Mouse (Mus musculus) T-helper 2 cell (primary cell): ENCODE data around the gene Acot7.

Source experiments
- in situ Hi-C: fragments of 300-600 bp; cut with MboI, MseI; formaldehyde crosslinking; loops from one replicate; pipeline ENCODE4 v1.15.1; 2025; ENCODE audit warnings: high pct_unique_total_duplicates

Gene Acot7

GRCm38 (mm10) chr4:152178916-152179705 is 1.2 kb downstream of the Acot7 start:
- in situ Hi-C loops: no loop called here

DNA sequence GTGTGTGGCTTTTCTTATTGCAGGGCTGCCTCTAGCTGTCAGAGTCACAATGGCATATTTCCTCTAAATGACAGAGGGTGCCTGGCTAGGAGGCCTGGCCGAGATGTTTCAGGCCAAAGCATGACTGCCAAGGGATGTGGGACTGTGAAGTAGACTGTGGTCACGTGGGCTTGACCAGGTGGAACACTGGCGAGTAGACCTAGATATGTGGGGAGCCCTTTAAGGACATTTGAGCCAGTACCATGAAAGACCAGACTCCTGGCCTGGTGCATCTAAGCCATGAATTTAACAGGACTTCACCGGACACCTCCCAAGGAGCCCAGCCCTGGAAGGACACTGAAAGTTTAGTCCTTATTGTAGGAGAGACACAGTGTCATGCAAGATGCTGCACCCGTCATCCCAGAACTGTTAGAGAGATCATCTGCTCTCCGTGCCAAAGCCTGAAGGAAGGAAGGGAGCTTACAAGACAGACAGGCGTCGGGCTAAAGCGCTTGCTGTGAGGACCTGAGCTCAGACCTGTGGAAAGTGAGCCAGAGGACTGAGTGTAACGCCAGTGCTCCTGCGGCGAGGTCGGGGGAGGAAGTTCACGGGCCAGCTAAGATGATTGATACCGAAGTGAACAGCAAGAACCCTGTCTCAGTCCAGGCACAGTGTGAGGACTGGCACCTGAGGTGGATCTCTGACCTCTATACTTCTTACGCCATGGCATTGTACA is 2.2 kb downstream of the Acot7 start:
- in situ Hi-C loops: no loop called here

GRCm38 (mm10) chr4:152182205-152182604 is 4.3 kb downstream of the Acot7 start:
- in situ Hi-C loops: no loop called here

- in situ Hi-C loops: no loop called here
Measured at GRCm38 (mm10) chr4:152184353-152185035, 6.6 kb downstream of the Acot7 start.

- in situ Hi-C loops: no loop called here
Measured at GRCm38 (mm10) chr4:152185137-152185509, 7.2 kb downstream of the Acot7 start.

GRCm38 (mm10) chr4:152185510-152186204 is 7.7 kb downstream of the Acot7 start:
- in situ Hi-C loops: no loop called here

DNA sequence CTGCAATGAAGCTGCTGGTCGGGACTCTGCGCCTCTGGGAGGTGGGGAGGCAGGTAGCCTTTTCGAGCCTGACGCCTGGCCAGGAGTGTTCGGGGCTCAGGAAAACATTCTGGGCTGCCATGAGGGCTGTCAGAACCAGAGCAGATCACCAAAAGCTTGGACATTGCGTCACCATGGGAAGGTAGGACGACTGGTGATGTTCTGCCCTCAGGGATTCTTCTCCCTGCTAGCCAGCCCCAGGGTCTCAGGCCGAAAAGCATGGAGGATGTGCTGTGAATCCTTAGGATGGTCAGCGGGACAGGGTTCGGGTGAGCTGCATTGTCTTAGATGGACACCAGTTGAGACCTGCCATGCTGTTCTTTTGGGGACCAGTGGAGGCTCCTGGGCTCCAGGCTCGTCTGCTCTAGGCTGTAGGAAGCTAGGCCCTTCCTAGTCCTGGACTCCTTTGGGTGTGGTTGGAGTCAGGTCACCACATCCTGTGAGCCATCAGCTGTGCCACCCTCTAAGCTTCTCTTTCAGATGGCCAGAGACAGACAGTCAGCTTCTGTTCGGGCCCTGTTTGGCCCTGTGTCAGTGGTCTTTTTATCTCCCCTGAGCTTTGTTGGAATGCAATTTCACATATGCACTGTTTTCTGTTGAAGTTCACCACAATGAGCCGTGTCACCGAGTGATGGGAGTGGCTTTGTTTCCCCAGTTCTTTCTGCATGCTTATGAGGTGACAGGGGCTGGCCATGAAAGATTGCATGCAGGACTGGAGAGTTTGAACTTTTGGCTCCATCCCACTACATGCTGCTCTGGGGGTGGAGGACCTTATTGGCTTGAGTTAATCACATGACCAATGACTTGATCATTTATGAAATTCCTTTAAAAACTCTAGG is 8.5 kb downstream of the Acot7 start:
- in situ Hi-C loops: no loop called here

DNA sequence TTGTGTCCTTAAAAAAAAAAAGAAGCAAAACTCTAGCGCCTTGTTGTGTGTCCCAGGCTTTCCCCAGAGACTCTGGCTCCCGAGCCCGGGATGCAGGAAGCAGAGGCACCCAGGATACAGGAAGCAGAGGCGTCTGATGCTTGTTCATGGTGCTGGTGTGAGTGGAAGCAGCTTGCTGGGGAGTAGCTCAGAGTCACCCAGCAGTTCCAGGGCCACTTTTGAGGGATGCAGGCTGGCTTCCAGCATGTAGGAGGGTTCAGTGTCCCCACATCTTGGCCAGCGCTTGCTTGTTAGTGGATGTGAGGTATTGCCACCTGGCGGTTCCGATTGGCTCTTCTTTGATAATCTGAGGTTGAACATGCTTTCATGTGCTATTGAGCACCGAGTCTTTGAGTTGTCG is 9.2 kb downstream of the Acot7 start:
- in situ Hi-C loops: no loop called here

- in situ Hi-C loops: no loop called here
Measured at GRCm38 (mm10) chr4:152188651-152189050, 10.7 kb downstream of the Acot7 start.

GRCm38 (mm10) chr4:152189071-152189470 is 11.1 kb downstream of the Acot7 start:
- in situ Hi-C loops: no loop called here

GRCm38 (mm10) chr4:152189691-152190090 is 11.8 kb downstream of the Acot7 start:
- in situ Hi-C loops: no loop called here

DNA sequence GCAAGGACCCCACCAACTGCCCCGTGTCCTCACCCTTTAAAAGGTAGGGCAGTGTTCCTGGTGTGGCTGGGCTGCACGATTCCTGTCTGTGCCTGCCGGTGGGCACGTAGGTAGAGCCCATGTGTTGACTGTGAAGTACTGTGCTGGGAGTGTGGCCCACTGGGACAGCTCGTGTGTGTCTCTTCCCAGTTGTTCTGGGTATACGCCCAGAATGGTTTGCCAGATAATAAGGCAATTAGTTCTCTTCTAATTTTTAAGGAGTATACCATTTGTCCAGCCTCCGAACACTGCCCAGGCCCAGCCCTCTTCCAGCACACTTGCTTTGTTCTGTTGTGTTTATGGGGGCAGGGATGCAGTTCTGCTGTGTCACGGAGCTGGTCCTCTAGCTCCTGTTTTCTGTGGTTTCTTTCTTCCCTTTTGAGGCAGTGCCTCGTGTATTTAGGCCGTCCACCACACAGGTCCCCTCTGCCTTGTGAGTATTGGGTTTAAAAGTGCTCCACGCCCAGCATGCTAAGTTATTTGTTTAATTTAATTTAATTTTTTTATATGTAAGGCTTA is 12.2 kb downstream of the Acot7 start:
- in situ Hi-C loops: no loop called here

DNA sequence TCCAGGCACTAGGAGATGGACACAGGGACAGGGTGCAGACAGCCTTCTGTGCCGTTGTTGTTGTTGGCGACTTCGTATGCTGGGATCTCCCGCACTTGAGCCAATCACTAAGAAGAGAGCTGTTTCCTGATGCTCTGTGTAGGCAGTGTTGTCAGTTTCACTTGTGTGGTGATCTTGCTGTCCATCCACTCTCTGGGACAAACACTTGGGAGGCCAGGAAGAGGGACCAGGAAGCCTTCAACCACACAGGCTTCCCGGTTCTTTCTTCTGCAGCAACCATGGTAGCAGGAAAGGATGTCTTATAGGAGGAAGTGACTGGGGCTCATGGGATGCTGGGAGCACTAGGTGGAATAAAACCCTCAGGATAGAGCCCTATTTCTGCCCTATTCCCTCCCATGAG is 12.8 kb downstream of the Acot7 start:
- in situ Hi-C loops: no loop called here

DNA sequence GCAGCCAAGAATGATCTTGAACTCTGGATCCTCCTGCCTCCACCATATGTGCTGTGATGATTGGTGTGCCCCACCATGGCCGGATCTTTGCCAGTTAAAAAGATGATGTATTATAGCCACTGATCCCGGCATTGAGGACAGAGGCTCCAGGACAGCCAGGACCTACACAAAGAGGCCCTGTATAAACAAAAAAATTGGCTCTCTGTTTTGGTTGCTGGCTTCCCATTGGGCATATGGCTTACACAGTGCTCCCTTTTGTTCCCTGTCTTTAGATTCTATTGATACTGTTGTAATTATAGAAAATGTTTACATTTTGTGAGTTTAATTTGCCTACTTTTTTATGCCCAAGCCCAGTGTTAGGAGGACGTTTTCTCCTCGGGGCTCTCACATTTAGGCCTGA is 14.6 kb downstream of the Acot7 start:
- in situ Hi-C loops: no loop called here

GRCm38 (mm10) chr4:152194476-152195175 is 16.7 kb downstream of the Acot7 start:
- in situ Hi-C loops: no loop called here

DNA sequence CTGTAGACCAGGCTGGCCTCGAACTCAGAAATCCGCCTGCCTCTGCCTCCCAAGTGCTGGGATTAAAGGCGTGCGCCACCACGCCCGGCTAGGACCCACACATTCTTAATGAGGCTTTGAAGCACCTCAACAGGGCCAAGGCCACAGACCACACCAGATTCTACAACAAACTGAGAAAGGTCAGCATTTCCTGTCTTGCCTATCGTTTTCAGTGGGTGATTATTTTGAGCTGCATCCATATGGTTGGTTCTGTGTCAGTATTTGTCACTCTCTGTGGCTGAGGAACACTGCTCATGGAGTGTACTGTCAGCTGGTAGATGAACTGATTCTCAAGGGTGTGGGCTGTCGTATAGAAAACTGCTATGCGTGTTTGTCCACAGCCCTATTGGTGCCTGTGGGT is 18.3 kb downstream of the Acot7 start:
- in situ Hi-C loops: no loop called here

GRCm38 (mm10) chr4:152197545-152197944 is 19.6 kb downstream of the Acot7 start:
- in situ Hi-C loops: no loop called here

GRCm38 (mm10) chr4:152199617-152200016 is 21.7 kb downstream of the Acot7 start:
- in situ Hi-C loops: no loop called here

- in situ Hi-C loops: no loop called here
Measured at GRCm38 (mm10) chr4:152201492-152201891, 23.6 kb downstream of the Acot7 start.

DNA sequence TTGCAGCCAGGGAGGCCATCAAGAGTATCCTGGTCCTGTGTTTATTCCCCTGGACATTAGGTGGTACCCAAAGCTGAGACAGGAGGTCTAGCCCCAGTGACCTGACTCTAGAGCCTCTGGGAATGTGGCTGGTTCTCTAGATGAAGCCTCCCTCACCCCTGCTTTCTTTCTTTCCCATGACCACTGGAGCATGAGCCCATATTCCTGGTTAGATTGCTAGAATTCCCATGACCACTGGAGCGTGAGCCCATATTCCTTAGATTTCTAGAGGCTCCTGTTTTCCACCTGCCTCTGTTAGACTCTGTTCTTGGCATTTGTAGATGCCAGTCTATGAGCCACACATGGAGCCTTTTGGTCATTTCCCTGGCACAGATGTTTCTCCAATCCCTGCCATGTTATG is 24.5 kb downstream of the Acot7 start:
- in situ Hi-C loops: no loop called here
